Mouse (Mus musculus): ENCODE results near the gene Mpeg1.

DNA sequence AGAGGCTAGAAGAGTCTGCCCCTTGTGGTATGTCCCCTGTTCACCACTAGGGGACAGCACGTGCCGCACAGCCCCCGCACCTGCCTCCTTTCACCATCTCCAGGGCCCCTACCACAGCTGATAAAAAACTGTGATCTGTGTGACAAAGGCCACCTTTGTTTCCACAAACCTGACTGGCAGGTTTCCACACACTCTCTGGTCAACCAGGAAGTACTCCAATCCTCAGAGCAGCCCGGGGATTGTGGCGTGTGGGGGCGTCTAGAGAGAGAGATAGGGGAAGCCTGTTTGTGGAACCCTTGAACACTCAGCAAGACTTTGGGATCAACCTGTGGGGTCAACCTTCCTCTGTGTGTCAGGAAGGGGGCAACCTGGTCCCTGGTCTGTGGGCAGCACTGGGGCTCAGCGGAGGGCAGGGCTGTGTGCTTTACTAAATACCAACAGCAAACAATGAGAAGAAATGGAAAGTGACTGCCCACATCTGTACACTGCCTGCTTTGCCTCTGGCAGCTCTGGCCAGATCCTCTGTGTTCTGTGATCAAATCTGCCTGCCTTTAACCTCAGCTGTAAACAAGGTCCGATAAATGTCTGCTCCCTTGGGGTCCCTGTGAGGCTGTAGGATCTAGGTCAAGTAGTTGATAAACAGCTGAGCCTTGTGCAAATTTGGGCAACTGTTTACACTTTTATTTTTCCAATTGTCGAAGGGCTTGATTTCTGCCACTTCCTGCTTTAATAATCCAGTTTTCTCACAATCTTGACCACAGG, 27.8 kb downstream of the Mpeg1 start:
- TF ChIP-seq POLR2A (IDR thresholded peaks at IDR 0.05; ENCODE audit: insufficient read depth, low read depth, low read length) (no peak), CTCF (IDR thresholded peaks at IDR 0.05; ENCODE audit: insufficient read depth, low read depth, low read length) (no peak)

Data from olfactory bulb, adult 2 months (tissue).